Mouse (Mus musculus): ENCODE results near the gene Arfgap3.
"Not testable (repeated sequence)": the region's sequence is repeated elsewhere in the genome, so short reads cannot be mapped to it uniquely, and the experiment has no call there.

Gene Arfgap3

DNA sequence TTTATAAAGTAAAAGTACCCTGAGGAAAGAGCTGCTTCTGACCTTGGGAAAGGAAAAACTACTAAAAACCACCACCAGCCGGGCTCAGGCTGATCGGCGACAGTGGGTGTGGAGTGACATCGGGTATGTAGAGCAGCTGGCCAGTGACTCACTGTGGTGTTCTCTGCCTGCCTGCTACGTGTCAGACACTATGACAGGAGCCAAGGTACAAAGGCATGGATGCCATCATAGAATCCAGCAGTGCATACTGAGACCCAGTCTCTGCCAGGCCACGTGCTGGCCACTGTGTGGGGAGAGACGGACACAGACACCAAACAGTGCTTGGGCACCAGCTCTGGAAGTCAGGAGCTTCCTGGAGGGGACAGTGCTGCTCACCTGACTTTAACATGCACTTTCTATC is 5.1 kb downstream of the Arfgap3 start:
- no peak for DNase-seq

GRCm38 (mm10) chr15:83344157-83344556 is 5.9 kb downstream of the Arfgap3 start:
- DNase-seq: no peak

DNA sequence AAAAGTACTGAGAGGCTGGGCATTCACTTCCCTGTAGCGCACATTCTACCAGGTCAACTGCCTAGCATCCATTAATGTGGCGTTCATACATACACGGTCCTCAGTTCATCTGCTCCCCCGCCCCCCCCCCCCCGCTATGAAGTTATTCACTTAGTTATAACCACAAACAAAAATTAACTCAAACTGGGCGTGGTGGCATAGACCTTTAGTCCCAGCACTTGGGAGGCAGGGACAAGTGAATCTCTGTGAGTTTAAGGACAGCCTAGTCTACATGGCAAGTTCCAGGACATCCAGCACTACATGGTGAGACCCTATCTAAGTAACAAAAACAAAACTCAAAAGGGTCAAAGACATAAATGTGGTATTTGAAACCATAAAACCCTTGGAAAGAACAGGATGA is 11.1 kb downstream of the Arfgap3 start:
- no peak for DNase-seq

DNA sequence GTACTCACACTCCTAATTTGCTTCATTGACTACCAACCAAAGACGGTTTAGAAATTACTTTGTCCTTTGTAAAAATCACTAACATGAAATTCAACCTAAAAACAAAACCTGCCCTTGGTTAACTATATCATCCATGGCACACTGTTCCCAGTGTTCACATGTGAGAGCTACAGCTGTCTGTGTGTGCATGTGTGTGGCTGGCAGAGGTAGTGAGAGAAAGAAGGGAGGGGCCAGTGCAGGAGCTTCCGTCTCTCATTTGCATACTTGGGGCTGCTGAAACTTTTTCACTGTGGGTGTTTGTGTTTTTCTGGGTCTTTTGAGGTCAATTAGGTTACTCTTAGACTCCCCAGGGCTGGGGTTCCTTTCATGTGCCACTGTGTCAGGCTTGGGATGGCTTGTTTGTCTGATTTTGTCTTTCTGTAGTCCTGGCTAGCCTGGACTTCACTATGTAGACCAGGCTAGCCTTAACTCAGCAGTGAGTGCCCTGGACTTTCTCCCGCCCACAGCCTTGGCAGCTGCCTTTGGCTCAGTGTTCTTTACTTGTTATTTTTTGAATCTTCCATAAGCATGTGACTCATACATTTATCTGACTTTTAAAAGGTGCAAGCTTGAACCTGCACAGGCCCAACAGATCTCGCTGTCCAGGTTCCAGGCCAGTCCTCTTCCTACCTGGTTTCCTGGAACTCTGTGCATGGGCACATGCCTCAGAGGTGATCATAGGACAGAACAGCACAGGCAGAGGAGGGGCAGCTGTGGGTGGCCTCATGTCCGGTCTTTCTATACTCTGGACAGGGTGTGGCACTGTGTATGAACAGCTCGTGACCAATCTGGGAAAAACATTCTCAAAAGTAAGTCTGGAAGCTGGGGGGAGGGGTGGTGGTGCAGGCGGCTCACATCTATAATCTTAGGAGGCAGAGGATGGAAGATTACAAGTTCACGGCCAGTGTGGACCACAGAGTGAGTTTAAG is 11.9 kb downstream of the Arfgap3 start:
- no peak for DNase-seq

DNA sequence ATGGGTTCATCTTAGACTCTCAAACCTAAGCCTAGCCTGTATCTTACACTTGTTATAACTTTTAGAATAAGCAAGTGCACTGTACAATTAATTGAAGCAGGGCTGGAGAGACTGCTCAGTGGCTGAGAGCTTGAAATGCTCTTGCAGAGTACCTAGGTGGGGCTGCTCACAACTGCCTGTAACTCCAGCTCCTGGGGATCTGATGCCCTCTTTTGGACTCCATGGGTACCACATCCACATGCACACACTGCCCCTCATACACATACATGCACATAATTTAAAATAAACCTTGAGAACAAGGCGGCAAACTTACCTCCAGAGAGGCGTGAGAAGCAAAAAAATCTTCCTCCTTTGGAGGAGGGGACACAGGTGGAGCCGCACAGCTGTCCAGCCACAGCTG is 17.7 kb downstream of the Arfgap3 start:
- DNase-seq: no peak

- DNase-seq: no peak
Measured at GRCm38 (mm10) chr15:83328952-83329351, 21.1 kb downstream of the Arfgap3 start.

- DNase-seq: no peak
Measured at GRCm38 (mm10) chr15:83323071-83323470, 27.0 kb downstream of the Arfgap3 start.

DNA sequence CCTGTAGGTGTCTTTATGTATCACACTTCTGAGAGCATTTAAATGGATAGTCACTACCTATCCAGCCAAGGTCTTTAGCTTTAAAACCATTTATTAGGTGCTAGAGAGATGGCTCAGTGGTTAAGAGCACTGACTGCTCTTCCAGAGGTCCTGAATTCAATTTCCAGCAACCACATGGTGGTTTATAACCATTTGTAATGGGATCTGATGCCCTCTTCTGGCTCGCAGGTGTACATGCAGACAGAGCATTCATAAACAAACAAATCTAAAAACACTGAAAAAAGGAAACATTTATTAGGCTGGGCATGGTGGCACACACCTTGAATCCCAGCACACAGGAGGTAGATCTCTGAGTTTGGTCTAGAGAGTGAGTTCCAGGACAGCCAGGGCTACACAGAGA is 35.1 kb downstream of the Arfgap3 start:
- no peak for DNase-seq

GRCm38 (mm10) chr15:83309878-83310277 is 40.2 kb downstream of the Arfgap3 start:
- DNase-seq: no peak

- DNase-seq: not testable (repeated sequence)
Measured at GRCm38 (mm10) chr15:83308708-83309107, 41.3 kb downstream of the Arfgap3 start.

DNA sequence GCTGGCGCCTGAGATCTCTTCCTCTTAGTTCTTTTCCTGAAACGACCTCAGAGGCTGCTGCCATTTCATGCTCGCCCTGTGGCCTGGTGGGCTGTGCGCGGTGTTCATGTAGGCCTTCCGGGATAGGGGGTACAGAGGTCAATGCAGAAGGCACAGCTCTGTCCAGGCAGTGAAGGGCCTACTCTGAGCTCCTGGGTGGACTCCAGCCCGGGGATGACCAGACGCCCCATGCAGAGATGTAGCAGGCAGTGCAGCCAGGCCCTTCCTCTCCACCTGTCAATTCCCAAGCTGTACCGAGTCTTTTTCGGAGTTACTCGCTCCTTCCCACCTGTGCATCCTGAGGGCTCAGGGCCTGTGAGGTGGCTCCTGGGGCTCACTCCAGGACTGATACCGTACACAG is 43.9 kb downstream of the Arfgap3 start:
- no peak for DNase-seq

DNA sequence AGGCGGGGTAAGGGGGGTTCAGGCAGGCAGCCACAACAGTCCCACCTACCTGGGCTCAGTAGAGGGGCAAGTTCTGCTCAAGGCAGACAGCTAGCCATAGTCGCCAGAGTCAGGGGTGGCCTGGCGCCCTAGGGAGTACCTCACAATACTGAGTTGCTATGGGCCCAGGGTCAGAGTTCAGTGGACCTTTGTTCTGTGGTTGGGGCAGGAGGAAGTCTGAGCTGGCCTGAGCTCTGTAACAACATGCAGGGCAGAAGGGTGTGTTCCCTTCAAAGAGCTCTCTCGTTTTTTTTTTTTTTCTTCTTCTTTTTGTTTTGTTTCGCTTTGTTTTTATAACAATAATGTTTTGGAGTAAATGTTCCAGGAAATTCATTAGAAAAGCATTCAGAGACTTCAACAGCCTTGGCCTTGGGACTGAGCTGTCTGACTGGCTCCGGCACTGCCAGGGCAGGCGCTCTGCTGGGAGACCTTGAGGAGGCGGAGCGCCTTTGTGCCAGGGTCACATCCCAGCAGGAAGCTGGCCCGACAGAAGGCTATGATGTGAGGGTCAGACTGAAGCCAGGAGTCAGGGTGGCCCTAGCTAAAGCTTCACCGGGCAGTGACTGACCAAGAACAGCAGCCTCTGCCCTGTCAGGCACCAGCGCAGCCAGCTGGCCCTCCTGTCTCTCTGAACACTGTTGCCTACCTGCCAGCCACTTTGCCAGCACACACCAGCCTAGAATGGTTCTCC is 44.7 kb downstream of the Arfgap3 start:
- DNase-seq: no peak

- DNase-seq: no peak
Measured at GRCm38 (mm10) chr15:83304804-83305191, 45.2 kb downstream of the Arfgap3 start.

GRCm38 (mm10) chr15:83303656-83304484 is 46.2 kb downstream of the Arfgap3 start:
- no peak for DNase-seq

DNA sequence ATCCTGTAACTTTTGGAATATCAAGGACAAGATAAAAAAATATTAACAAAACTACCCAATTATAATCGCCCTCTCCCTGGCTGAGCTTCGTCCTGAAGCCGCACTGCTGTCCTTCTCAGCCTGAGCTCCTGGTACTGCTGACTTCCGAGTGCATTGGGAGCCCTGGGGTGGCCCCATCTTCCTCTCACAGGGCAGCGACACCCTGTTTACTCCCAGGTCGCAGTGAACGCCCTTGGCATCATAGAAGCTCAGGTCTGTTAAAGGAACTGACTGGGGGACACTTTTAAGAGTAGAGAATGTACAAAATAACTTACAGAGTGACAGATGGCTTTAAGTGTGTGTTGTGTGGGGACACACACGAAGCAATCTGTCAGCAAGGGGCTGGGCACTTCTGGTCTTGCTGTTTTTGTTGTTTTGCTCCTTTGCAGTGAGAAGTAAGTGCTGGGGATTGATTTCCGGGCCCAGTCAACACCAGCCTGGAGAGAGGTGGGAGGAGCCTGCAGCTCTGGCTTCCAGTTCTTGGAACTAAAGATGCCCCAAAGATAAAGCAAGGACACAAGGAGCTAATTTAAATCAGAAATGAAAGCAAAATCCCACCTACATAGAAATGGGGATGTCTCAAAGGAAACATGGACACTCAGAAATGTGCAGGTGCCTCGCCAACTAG is 50.0 kb downstream of the Arfgap3 start:
- no peak for DNase-seq

GRCm38 (mm10) chr15:83299450-83299849 is 50.6 kb downstream of the Arfgap3 start:
- DNase-seq: no peak

DNA sequence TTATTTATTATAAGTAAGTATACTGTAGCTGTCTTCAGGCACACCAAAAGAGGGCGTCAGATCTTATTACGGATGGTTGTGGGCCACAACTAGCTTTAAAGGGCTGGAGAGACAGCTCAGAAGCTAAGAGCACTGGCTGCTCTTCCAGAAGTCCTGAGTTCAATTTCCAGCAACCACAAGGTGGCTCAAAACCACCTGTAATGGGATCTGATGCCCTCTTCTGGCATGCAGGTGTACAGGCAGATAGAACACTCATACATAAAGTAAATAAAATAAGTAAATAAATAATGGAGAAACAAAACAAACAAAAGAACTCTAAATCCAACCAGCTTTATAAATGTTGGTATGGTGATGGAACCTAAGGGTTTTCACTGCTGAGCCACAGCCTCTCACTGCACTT is 51.2 kb downstream of the Arfgap3 start:
- no peak for DNase-seq

GRCm38 (mm10) chr15:83298313-83298712 is 51.7 kb downstream of the Arfgap3 start:
- DNase-seq: peak; percentile 23

DNA sequence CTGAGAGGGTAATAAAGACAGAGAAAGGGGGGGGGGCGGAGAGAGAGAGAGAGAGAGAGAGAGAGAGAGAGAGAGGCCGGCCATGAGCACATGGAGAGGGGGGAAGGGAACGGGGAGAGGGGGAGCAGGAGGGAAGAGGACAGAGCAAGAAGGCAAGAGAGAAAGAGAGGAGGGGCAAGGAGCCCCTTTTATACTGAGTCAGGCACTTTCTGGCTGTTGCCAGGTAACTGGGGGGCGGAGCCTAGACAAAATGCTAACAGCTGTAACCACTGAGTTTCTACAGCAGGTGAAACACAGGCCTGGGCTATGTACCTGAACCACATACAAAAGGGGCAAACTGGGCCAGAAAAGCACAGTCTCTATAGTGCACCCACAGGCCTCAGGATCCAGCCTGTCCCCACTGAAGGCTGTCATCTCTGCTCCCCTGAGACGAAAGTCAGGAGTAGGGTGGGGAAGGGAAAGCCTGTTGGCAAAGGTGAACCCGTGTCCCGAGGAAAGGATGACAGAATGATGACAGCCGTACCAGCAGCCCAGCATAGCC is 53.2 kb downstream of the Arfgap3 start:
- DNase-seq: peak; percentile 41

- no peak for DNase-seq
Measured at GRCm38 (mm10) chr15:83296050-83296449, 54.0 kb downstream of the Arfgap3 start.

DNA sequence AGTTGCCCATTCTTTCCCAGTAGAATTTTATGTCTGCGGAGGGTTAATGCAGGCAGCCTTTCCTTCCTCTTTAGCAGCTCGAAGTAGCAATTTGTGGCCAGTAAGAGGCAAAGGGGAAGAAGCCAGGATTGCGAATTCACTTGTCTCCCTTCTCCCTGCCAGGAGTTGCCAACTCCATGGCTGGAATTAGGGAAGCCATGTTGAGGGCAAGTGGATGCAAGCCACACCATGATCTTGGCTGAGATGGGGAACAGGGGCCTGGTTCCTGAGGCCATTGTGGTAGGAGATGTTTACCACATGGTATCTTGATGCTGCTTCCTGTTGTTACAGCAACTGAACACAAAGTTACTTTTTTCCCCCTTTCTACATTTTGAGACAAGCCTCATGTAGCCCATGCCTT is 55.1 kb downstream of the Arfgap3 start:
- DNase-seq: no peak

Measured in thymus, postnatal 4 days (tissue).